Mouse (Mus musculus): ENCODE measurements around the gene Rnf31. TPM values are rescaled to one million over a fixed set of nuclear protein-coding genes. Genes with fewer than 3 reads are reported as not detected.

Rnf31 gene
- polyA plus RNA-seq, 1 experiment from 2014 or later = 22.0 TPM

- no peaks in the 10 kb centered on the region for H3K27me3 ChIP-seq (replicated peaks)
- peaks cover 41% of the 10 kb centered on the region for H3K36me3 ChIP-seq
- no peak for ATAC-seq (ENCODE audit: low FRiP score)
- WGBS = 96% methylated on average over 13 of the region's 13 CpGs
- H3K9me3 ChIP-seq (replicated peaks) = no peaks in the 10 kb centered on the region
- no peak overlapping the region for H3K4me2 ChIP-seq
- H3K27ac ChIP-seq (replicated peaks) = no peak overlapping the region
- peaks cover 34% of the 10 kb centered on the region for H3K4me1 ChIP-seq
- H3K4me3 ChIP-seq (replicated peaks) = no peak overlapping the region
- H3K9ac ChIP-seq (replicated peaks) = no peak overlapping the region
These were observed 49.8 kb downstream of the Rnf31 start for GRCm38 (mm10) chr14:55641291-55641690.

GRCm38 (mm10) chr14:55642679-55643059 is 51.2 kb downstream of the Rnf31 start:
- H3K4me3 ChIP-seq (replicated peaks) = peak overlapping the region; percentile 98
- peak overlapping the region; percentile 79 for H3K9ac ChIP-seq (replicated peaks)
- 27% methylated on average over 8 of the region's 8 CpGs for WGBS
- H3K27ac ChIP-seq (replicated peaks) = peak overlapping the region; percentile 99
- H3K36me3 ChIP-seq = peaks cover 35% of the 10 kb centered on the region
- peak; percentile 39 for ATAC-seq (ENCODE audit: low FRiP score)
- H3K4me2 ChIP-seq = peak overlapping the region; percentile 84
- H3K27me3 ChIP-seq (replicated peaks) = no peaks in the 10 kb centered on the region
- peaks cover 31% of the 10 kb centered on the region for H3K4me1 ChIP-seq
- no peaks in the 10 kb centered on the region for H3K9me3 ChIP-seq (replicated peaks)

DNA sequence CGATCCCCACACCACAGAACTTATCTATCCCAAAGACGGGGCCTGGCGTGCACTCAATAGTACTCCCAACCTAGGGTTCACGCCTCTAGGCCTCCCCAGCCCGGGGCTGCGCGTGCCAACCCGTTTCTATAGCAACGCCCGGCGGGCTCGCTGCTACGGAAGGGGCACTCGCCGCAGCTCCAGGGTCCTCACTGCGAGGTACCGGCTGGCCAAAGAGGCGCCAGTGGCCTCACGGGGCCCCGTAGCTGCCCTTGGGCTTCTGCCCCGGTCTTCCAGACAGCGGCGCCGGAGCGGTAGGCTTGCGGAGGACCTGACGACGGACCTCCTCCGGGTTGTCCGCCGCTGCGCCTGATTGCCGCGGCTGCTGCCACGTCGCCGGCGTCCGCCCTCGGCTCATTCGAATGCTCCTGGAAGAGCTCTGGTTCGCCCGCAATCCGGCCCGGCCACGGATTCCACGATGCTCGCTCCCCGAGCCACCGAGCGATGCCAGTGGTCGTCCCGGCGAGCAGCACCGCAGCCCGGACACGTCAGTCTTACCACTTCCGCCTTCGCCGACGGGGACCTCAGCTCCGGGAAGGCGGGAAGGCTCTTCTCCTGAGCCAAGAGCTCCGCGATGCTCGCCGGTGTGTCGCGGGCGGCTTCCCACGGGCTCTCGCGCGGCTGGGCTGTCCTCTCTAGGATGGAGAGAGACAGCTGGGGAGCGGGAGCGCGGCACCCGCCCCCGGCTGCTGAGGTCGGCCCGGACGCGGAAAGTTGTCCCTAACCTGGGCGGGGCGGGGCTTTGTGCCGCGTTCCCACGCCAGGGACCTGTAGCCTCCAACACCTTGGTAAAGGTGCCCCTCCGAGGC is 51.8 kb downstream of the Rnf31 start, which contains the start of gene Tm9sf1:
Gene Tm9sf1 (minus strand): TSS at position 747 of the 848 bp plus-strand sequence.
- under 1% methylated on average over 89 of the region's 89 CpGs for WGBS
- Histone ChIP-seq H3K27me3 (replicated peaks) (no peaks in the 10 kb centered on the region), H3K4me1 (peaks cover 31% of the 10 kb centered on the region), H3K9ac (replicated peaks) (peak within 1 kb of the TSS; percentile 79), H3K27ac (replicated peaks) (peak within 1 kb of the TSS; percentile 99), H3K4me3 (replicated peaks) (peak within 1 kb of the TSS; percentile 98), H3K9me3 (replicated peaks) (no peaks in the 10 kb centered on the region), H3K4me2 (peak within 1 kb of the TSS; percentile 84), H3K36me3 (peaks cover 29% of the 10 kb centered on the region)
- peak; percentile 90 for ATAC-seq (ENCODE audit: low FRiP score)

DNA sequence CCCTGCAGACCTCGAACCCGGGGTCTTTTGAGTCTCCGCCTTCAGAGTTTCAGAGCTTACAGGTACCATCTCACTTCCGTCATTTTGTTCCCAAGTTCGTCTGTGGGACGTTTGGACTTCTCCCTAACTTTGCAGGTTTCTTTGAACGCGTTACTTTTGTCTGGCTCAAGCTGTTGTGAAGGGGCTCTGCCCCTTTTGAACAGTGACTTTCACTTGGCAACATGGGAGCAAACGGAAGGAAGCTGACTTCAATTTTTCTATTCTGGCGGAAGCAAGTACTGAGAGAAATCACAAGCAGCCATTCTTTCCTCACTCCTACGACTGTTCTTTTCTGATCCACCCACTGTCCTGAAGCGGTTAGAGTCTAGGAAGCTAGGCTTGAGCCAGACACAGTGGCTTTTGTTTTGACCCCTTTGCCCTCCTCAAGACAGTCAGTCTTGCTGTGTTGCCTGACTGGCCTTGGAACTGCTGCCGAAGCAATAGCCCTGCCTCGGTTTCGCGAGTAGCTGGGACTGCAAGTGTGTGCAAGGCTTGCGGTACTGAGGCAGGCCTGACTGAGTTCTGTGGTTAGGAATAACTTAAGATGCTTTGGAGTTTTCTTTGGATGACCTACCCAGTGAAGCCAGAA is 52.9 kb downstream of the Rnf31 start:
- WGBS = 26% methylated on average over 17 of the region's 17 CpGs
- Histone ChIP-seq H3K4me1 (peaks cover 31% of the 10 kb centered on the region), H3K4me2 (peak overlapping the region; percentile 84), H3K36me3 (peaks cover 20% of the 10 kb centered on the region), H3K27me3 (replicated peaks) (no peaks in the 10 kb centered on the region), H3K27ac (replicated peaks) (peak overlapping the region; percentile 15; the same call in 1 of the 2 replicates), H3K9me3 (replicated peaks) (no peaks in the 10 kb centered on the region), H3K4me3 (replicated peaks) (peak overlapping the region; percentile 98), H3K9ac (replicated peaks) (peak overlapping the region; percentile 79)
- ATAC-seq (ENCODE audit: low FRiP score) = no peak

GRCm38 (mm10) chr14:55649884-55650283 is 58.4 kb downstream of the Rnf31 start, which contains the start of gene Tssk4:
Tssk4 (plus strand) TSS chr14:55650184.
- WGBS = 97% methylated on average over 2 of the region's 2 CpGs
- no peaks in the 10 kb centered on the region for H3K27me3 ChIP-seq (replicated peaks)
- no peak within 1 kb of the TSS for H3K27ac ChIP-seq (replicated peaks)
- H3K4me2 ChIP-seq = no peak within 1 kb of the TSS
- peaks cover 4% of the 10 kb centered on the region for H3K4me1 ChIP-seq
- no peak within 1 kb of the TSS for H3K9ac ChIP-seq (replicated peaks)
- no peaks in the 10 kb centered on the region for H3K36me3 ChIP-seq
- ATAC-seq (ENCODE audit: low FRiP score) = no peak
- H3K4me3 ChIP-seq (replicated peaks) = no peak within 1 kb of the TSS
- no peaks in the 10 kb centered on the region for H3K9me3 ChIP-seq (replicated peaks)

DNA sequence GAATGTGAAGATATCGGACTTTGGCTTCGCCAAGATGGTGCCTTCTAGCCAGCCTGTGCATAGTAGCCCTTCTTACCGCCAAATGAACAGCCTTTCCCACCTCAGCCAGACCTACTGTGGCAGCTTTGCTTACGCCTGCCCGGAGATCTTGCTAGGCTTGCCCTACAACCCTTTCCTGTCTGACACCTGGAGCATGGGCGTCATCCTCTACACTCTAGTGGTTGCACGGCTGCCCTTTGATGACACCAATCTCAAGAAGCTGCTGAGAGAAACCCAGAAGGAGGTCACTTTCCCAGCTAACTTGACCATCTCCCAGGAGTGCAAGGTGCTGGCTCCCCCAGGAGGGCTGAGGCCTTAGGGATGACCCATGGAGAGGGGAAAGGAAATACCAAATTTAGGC is 60.0 kb downstream of the Rnf31 start:
- Histone ChIP-seq H3K9me3 (replicated peaks) (no peaks in the 10 kb centered on the region), H3K4me2 (no peak overlapping the region), H3K4me3 (replicated peaks) (no peak overlapping the region), H3K27me3 (replicated peaks) (no peaks in the 10 kb centered on the region), H3K27ac (replicated peaks) (no peak overlapping the region), H3K4me1 (no peaks in the 10 kb centered on the region), H3K9ac (replicated peaks) (no peak overlapping the region), H3K36me3 (no peaks in the 10 kb centered on the region)
- ATAC-seq (ENCODE audit: low FRiP score) = no peak
- 94% methylated on average over 7 of the region's 7 CpGs for WGBS

Other genes with a start within 250 kb of the Rnf31 start
- 21.5 and 32.8 TPM in 2 replicates for gene Dhrs4, start 113.0 kb upstream of the Rnf31 start, polyA plus RNA-seq (2015; fragmentation: Nextera tagmentation; extraction: Ambion mirVana)
- 21.6 and 25.1 TPM in 2 replicates for gene Carmil3, start 101.1 kb upstream of the Rnf31 start, polyA plus RNA-seq (2015; fragmentation: Nextera tagmentation; extraction: Ambion mirVana)
- 17.8 and 20.0 TPM in 2 replicates for gene Cpne6, start 81.3 kb upstream of the Rnf31 start, polyA plus RNA-seq (2015; fragmentation: Nextera tagmentation; extraction: Ambion mirVana)
- 0.13 and 0.26 TPM in 2 replicates for gene Nrl, start 66.7 kb upstream of the Rnf31 start, polyA plus RNA-seq (2015; fragmentation: Nextera tagmentation; extraction: Ambion mirVana)
- 30.5 and 30.9 TPM in 2 replicates for gene Pck2, start 51.4 kb upstream of the Rnf31 start, polyA plus RNA-seq (2015; fragmentation: Nextera tagmentation; extraction: Ambion mirVana)
- gene Dcaf11, start 31.7 kb upstream of the Rnf31 start, polyA plus RNA-seq (2015; fragmentation: Nextera tagmentation; extraction: Ambion mirVana) = 98.9 and 102 TPM in 2 replicates
- 0.46 and 0.75 TPM in 2 replicates for gene A730061H03Rik, start 31.3 kb upstream of the Rnf31 start, polyA plus RNA-seq (2015; fragmentation: Nextera tagmentation; extraction: Ambion mirVana)
- gene Fitm1, start 16.1 kb upstream of the Rnf31 start, polyA plus RNA-seq (2015; fragmentation: Nextera tagmentation; extraction: Ambion mirVana) = 1.6 and 2.0 TPM in 2 replicates
- 214 and 228 TPM in 2 replicates for gene Psme1, start 13.6 kb upstream of the Rnf31 start, polyA plus RNA-seq (2015; fragmentation: Nextera tagmentation; extraction: Ambion mirVana)
- gene Emc9, start 6.4 kb upstream of the Rnf31 start, polyA plus RNA-seq (2015; fragmentation: Nextera tagmentation; extraction: Ambion mirVana) = 49.3 and 56.2 TPM in 2 replicates
- gene Psme2, start 595 bp upstream of the Rnf31 start, polyA plus RNA-seq (2015; fragmentation: Nextera tagmentation; extraction: Ambion mirVana) = 186 and 246 TPM in 2 replicates
- 10.4 and 13.2 TPM in 2 replicates for gene Irf9, start 11.9 kb downstream of the Rnf31 start, polyA plus RNA-seq (2015; fragmentation: Nextera tagmentation; extraction: Ambion mirVana)
- 15.1 and 16.6 TPM in 2 replicates for gene Rec8, start 26.3 kb downstream of the Rnf31 start, polyA plus RNA-seq (2015; fragmentation: Nextera tagmentation; extraction: Ambion mirVana)
- gene Ipo4, start 44.2 kb downstream of the Rnf31 start, polyA plus RNA-seq (2015; fragmentation: Nextera tagmentation; extraction: Ambion mirVana) = 110 and 121 TPM in 2 replicates
- 0.77 and 1.7 TPM in 2 replicates for gene Gm49378, start 46.2 kb downstream of the Rnf31 start, polyA plus RNA-seq (2015; fragmentation: Nextera tagmentation; extraction: Ambion mirVana)
- gene Tm9sf1, start 52.1 kb downstream of the Rnf31 start, polyA plus RNA-seq (2015; fragmentation: Nextera tagmentation; extraction: Ambion mirVana) = 62.6 and 72.5 TPM in 2 replicates
- 0.31 and 0.32 TPM in 2 replicates for gene Tssk4, start 58.5 kb downstream of the Rnf31 start, polyA plus RNA-seq (2015; fragmentation: Nextera tagmentation; extraction: Ambion mirVana)
- 76.0 and 79.8 TPM in 2 replicates for gene Mdp1, start 68.8 kb downstream of the Rnf31 start, polyA plus RNA-seq (2015; fragmentation: Nextera tagmentation; extraction: Ambion mirVana)
- gene Gmpr2, start 80.2 kb downstream of the Rnf31 start, polyA plus RNA-seq (2015; fragmentation: Nextera tagmentation; extraction: Ambion mirVana) = 50.2 and 50.8 TPM in 2 replicates
- 590 and 594 TPM in 2 replicates for gene Nedd8, start 80.4 kb downstream of the Rnf31 start, polyA plus RNA-seq (2015; fragmentation: Nextera tagmentation; extraction: Ambion mirVana)
- 24.9 and 28.3 TPM in 2 replicates for gene Tinf2, start 90.1 kb downstream of the Rnf31 start, polyA plus RNA-seq (2015; fragmentation: Nextera tagmentation; extraction: Ambion mirVana)
- 0.31 and 0.96 TPM in 2 replicates for gene Tgm1, start 122.2 kb downstream of the Rnf31 start, polyA plus RNA-seq (2015; fragmentation: Nextera tagmentation; extraction: Ambion mirVana)
- gene Rabggta, start 130.6 kb downstream of the Rnf31 start, polyA plus RNA-seq (2015; fragmentation: Nextera tagmentation; extraction: Ambion mirVana) = 56.7 and 65.1 TPM in 2 replicates
- gene Dhrs1, start 154.0 kb downstream of the Rnf31 start, polyA plus RNA-seq (2015; fragmentation: Nextera tagmentation; extraction: Ambion mirVana) = 79.7 and 84.6 TPM in 2 replicates
- 25.1 and 31.5 TPM in 2 replicates for gene Nop9, start 154.0 kb downstream of the Rnf31 start, polyA plus RNA-seq (2015; fragmentation: Nextera tagmentation; extraction: Ambion mirVana)
- gene Cideb, start 166.8 kb downstream of the Rnf31 start, polyA plus RNA-seq (2015; fragmentation: Nextera tagmentation; extraction: Ambion mirVana) = 0.35 and 0.93 TPM in 2 replicates
- gene Ltb4r2, start 169.7 kb downstream of the Rnf31 start, polyA plus RNA-seq (2015; fragmentation: Nextera tagmentation; extraction: Ambion mirVana) = 0.42 and 0.88 TPM in 2 replicates
- gene Ltb4r1, start 174.3 kb downstream of the Rnf31 start, polyA plus RNA-seq (2015; fragmentation: Nextera tagmentation; extraction: Ambion mirVana) = 0.42 and 0.80 TPM in 2 replicates
- 4.1 and 5.2 TPM in 2 replicates for gene Adcy4, start 192.4 kb downstream of the Rnf31 start, polyA plus RNA-seq (2015; fragmentation: Nextera tagmentation; extraction: Ambion mirVana)
- 2.8 and 14.2 TPM in 2 replicates for gene Ripk3, start 197.2 kb downstream of the Rnf31 start, polyA plus RNA-seq (2015; fragmentation: Nextera tagmentation; extraction: Ambion mirVana)
- 9.8 and 11.5 TPM in 2 replicates for gene Nfatc4, start 231.4 kb downstream of the Rnf31 start, polyA plus RNA-seq (2015; fragmentation: Nextera tagmentation; extraction: Ambion mirVana)